Mouse (Mus musculus): ENCODE data around the gene Dusp8.

- TF ChIP-seq CTCF (IDR thresholded peaks at IDR 0.05; ENCODE audit: extremely low read depth, insufficient read depth, low read length): peak; percentile 76
- TF ChIP-seq POLR2A (IDR thresholded peaks at IDR 0.05; ENCODE audit: extremely low read depth, insufficient read depth, low read length): no peak
Observed at GRCm38 (mm10) chr7:142070458-142071211, 25.0 kb downstream of the Dusp8 start.

Data from cortical plate, adult 2 months (tissue).